Comparison of ENCODE assay signal across 8 mouse cellular contexts in genomic region chr2:84799041-84799561, GRCm38 (mm10). TPM values are rescaled to one million over a fixed set of nuclear protein-coding genes. Genes with fewer than 3 reads are reported as not detected.
DNase-seq lines count a peak whose midpoint lies in the region; ATAC-seq and TF ChIP-seq lines count a peak whose summit lies in the region.

No protein-coding gene starts in this region.

- peak overlapping the region; percentile 66 for H3K4me3 ChIP-seq in cerebellum, adult 2 months (replicated peaks; ENCODE audit: insufficient read depth, low read depth, low read length)
- peak overlapping the region; percentile 52 for H3K4me3 ChIP-seq in forebrain, postnatal 0 days (ENCODE audit: low read depth, low read length)
- H3K4me3 ChIP-seq in hindbrain, embryonic 10.5 days = peak overlapping the region; percentile 74
- peak overlapping the region; percentile 69 for H3K4me3 ChIP-seq in lung, embryonic 14.5 days (ENCODE audit: low read depth, low read length)
- peak overlapping the region; percentile 71 for H3K4me3 ChIP-seq in olfactory bulb, adult 2 months (ENCODE audit: insufficient read depth, low read depth, low read length)

- H3K27ac ChIP-seq in cerebellum, adult 2 months (ENCODE audit: insufficient read depth, low read length) = no peak overlapping the region
- no peak overlapping the region for H3K27ac ChIP-seq in forebrain, postnatal 0 days (ENCODE audit: low read depth, low read length)
- peak overlapping the region; percentile 86 for H3K27ac ChIP-seq in hindbrain, embryonic 10.5 days
- peak overlapping the region; percentile 46; the same call in 1 of the 2 replicates for H3K27ac ChIP-seq in lung, embryonic 14.5 days (ENCODE audit: low read depth)
- H3K27ac ChIP-seq in olfactory bulb, adult 2 months (ENCODE audit: insufficient read depth, low read depth, low read length) = no peak overlapping the region

- ATAC-seq in forebrain, postnatal 0 days = peak; percentile 61
- peak; percentile 76 for ATAC-seq in lung, embryonic 14.5 days (ENCODE audit: insufficient read depth)

- WGBS in cerebellum, adult 2 months = 0% methylated on average over 16 of the region's 16 CpGs
- WGBS in forebrain, postnatal 0 days = 4% methylated on average over 12 of the region's 16 CpGs
- WGBS in hindbrain, embryonic 10.5 days = under 1% methylated on average over 16 of the region's 16 CpGs
- under 1% methylated on average over 16 of the region's 16 CpGs for WGBS in lung, embryonic 14.5 days
- 1% methylated on average over 16 of the region's 16 CpGs for WGBS in olfactory bulb, adult 2 months

- H3K4me2 ChIP-seq in forebrain, postnatal 0 days (ENCODE audit: low read depth) = peak overlapping the region; percentile 92
- H3K4me2 ChIP-seq in lung, embryonic 14.5 days = peak overlapping the region; percentile 97

- H3K27me3 ChIP-seq in cerebellum, adult 2 months (ENCODE audit: control insufficient read depth, insufficient read depth, low read length) = no peaks in the 10 kb centered on the region
- H3K27me3 ChIP-seq in forebrain, postnatal 0 days (ENCODE audit: insufficient read depth, low read length) = no peaks in the 10 kb centered on the region
- no peaks in the 10 kb centered on the region for H3K27me3 ChIP-seq in hindbrain, embryonic 10.5 days (ENCODE audit: insufficient read depth, poor library complexity, severe bottlenecking)
- no peaks in the 10 kb centered on the region for H3K27me3 ChIP-seq in lung, embryonic 14.5 days (ENCODE audit: insufficient read depth, low read length)

- peak overlapping the region; percentile 43 for H3K9ac ChIP-seq in forebrain, postnatal 0 days
- peak overlapping the region; percentile 62 for H3K9ac ChIP-seq in lung, embryonic 14.5 days

- no peak for TF ChIP-seq POLR2A in cerebellum, adult 2 months (IDR thresholded peaks at IDR 0.05; ENCODE audit: borderline replicate concordance, insufficient read depth, low read length)
- no peak for TF ChIP-seq POLR2A in olfactory bulb, adult 2 months (IDR thresholded peaks at IDR 0.05; ENCODE audit: insufficient read depth, low read depth, low read length)

- peak; percentile 91 for DNase-seq in NIH3T3 (ENCODE audit: low read depth)
- DNase-seq in cerebellum, adult 2 months = peak; percentile 64 to 72
- peak; percentile 81 for DNase-seq in forebrain, postnatal 0 days
- peak; percentile 59 for DNase-seq in hindbrain, embryonic 10.5 days (ENCODE audit: low spot score)
- peak; percentile 46 to 75 for DNase-seq in layer of hippocampus, adult 8-10 months (ENCODE audit: low spot score in 2 of 2)
- DNase-seq in lung, embryonic 14.5 days = peak; percentile 93
- DNase-seq in thymus, postnatal 4 days = peak; percentile 57

- no peaks in the 10 kb centered on the region for H3K36me3 ChIP-seq in forebrain, postnatal 0 days (ENCODE audit: insufficient read depth)
- H3K36me3 ChIP-seq in hindbrain, embryonic 10.5 days = no peaks in the 10 kb centered on the region
- no peaks in the 10 kb centered on the region for H3K36me3 ChIP-seq in lung, embryonic 14.5 days (ENCODE audit: insufficient read depth)

- peak; percentile 54; the same call in 1 of the 2 replicates for TF ChIP-seq CTCF in cerebellum, adult 2 months (IDR thresholded peaks at IDR 0.05; ENCODE audit: borderline replicate concordance, insufficient read depth, low read depth, low read length)
- peak; percentile 73 for TF ChIP-seq CTCF in forebrain, postnatal 0 days (IDR thresholded peaks at IDR 0.05; ENCODE audit: low read depth)
- peak; percentile 82 for TF ChIP-seq CTCF in lung, embryonic 14.5 days (IDR thresholded peaks at IDR 0.05; ENCODE audit: low read depth)
- TF ChIP-seq CTCF in olfactory bulb, adult 2 months (IDR thresholded peaks at IDR 0.05; ENCODE audit: insufficient read depth, low read depth, low read length) = no peak

- H3K4me1 ChIP-seq in cerebellum, adult 2 months (ENCODE audit: control insufficient read depth, insufficient read depth, low read length) = no peaks in the 10 kb centered on the region
- H3K4me1 ChIP-seq in forebrain, postnatal 0 days (ENCODE audit: insufficient read depth) = no peaks in the 10 kb centered on the region
- peaks cover 16% of the 10 kb centered on the region for H3K4me1 ChIP-seq in hindbrain, embryonic 10.5 days (replicated peaks)
- H3K4me1 ChIP-seq in lung, embryonic 14.5 days (ENCODE audit: insufficient read depth) = no peaks in the 10 kb centered on the region
- peaks cover 4% of the 10 kb centered on the region; the same call in 1 of the 2 replicates for H3K4me1 ChIP-seq in olfactory bulb, adult 2 months (ENCODE audit: control insufficient read depth, insufficient read depth, low read length)

- H3K9me3 ChIP-seq in forebrain, postnatal 0 days (ENCODE audit: low read length) = no peaks in the 10 kb centered on the region
- peaks cover 18% of the 10 kb centered on the region for H3K9me3 ChIP-seq in hindbrain, embryonic 10.5 days
- H3K9me3 ChIP-seq in lung, embryonic 14.5 days (ENCODE audit: low read depth, low read length) = no peaks in the 10 kb centered on the region

RNA-seq across cellular contexts. Expression of gene Ube2l6, which starts 0.5 kb away (rescaled TPM):
- polyA plus RNA-seq in cerebellum, adult 2 months (2012; rRNA removed) = 6.4 and 7.8 TPM in 2 replicates
- total RNA-seq in forebrain, postnatal 0 days (2014; rRNA removed) = 14.8 and 15.1 TPM in 2 replicates
- polyA plus RNA-seq in forebrain, postnatal 0 days (2015; fragmentation: Nextera tagmentation; extraction: Ambion mirVana) = 14.9 and 18.1 TPM in 2 replicates
- 37.2 and 41.6 TPM in 2 replicates for polyA plus RNA-seq in hindbrain, embryonic 10.5 days (2016; fragmentation: Nextera tagmentation; extraction: Ambion mirVana)
- 1 to 10 TPM; 5.2 to 9.3 (median 5.6) TPM for total RNA-seq in layer of hippocampus, adult 8-10 months (2022)
- 39.1 and 40.0 TPM in 2 replicates for polyA plus RNA-seq in lung, embryonic 14.5 days (2014; fragmentation: Nextera tagmentation; extraction: Ambion mirVana)
- not detected in 2 replicates for polyA plus RNA-seq in olfactory bulb, adult 2 months (2012; ENCODE audit: insufficient read depth, insufficient read length, low replicate concordance, missing spikeins)

RNA-seq across cellular contexts. Expression of gene Smtnl1, which starts 23.4 kb away (rescaled TPM):
- not detected in 2 replicates for polyA plus RNA-seq in cerebellum, adult 2 months (2012; rRNA removed)
- 0.29 TPM in 1 of 2 replicates, not detected in the other for total RNA-seq in forebrain, postnatal 0 days (2014; rRNA removed)
- polyA plus RNA-seq in forebrain, postnatal 0 days (2015; fragmentation: Nextera tagmentation; extraction: Ambion mirVana) = 0.17 TPM in 1 of 2 replicates, not detected in the other
- 0.09 and 0.14 TPM in 2 replicates for polyA plus RNA-seq in hindbrain, embryonic 10.5 days (2016; fragmentation: Nextera tagmentation; extraction: Ambion mirVana)
- not detected for total RNA-seq in layer of hippocampus, adult 8-10 months (2022)
- polyA plus RNA-seq in lung, embryonic 14.5 days (2014; fragmentation: Nextera tagmentation; extraction: Ambion mirVana) = 0.11 and 0.24 TPM in 2 replicates
- polyA plus RNA-seq in olfactory bulb, adult 2 months (2012; ENCODE audit: insufficient read depth, insufficient read length, low replicate concordance, missing spikeins) = not detected in 2 replicates

RNA-seq across cellular contexts. Expression of gene Serping1, which starts 23.9 kb away (rescaled TPM):
- polyA plus RNA-seq in cerebellum, adult 2 months (2012; rRNA removed) = 19.6 and 22.6 TPM in 2 replicates
- total RNA-seq in forebrain, postnatal 0 days (2014; rRNA removed) = 9.1 and 19.2 TPM in 2 replicates
- polyA plus RNA-seq in forebrain, postnatal 0 days (2015; fragmentation: Nextera tagmentation; extraction: Ambion mirVana) = 23.1 and 24.8 TPM in 2 replicates
- 29.4 and 43.1 TPM in 2 replicates for polyA plus RNA-seq in hindbrain, embryonic 10.5 days (2016; fragmentation: Nextera tagmentation; extraction: Ambion mirVana)
- total RNA-seq in layer of hippocampus, adult 8-10 months (2022) = 10 to 100 TPM in 2 of 4 experiments, 1 to 10 TPM in 2; 6.2 to 16.4 (median 10.8) TPM
- polyA plus RNA-seq in lung, embryonic 14.5 days (2014; fragmentation: Nextera tagmentation; extraction: Ambion mirVana) = 65.4 and 70.3 TPM in 2 replicates
- polyA plus RNA-seq in olfactory bulb, adult 2 months (2012; ENCODE audit: insufficient read depth, insufficient read length, low replicate concordance, missing spikeins) = not detected in 2 replicates

RNA-seq across cellular contexts. Expression of gene Timm10, which starts 27.7 kb away (rescaled TPM):
- polyA plus RNA-seq in cerebellum, adult 2 months (2012; rRNA removed) = 83.3 and 88.4 TPM in 2 replicates
- 67.3 and 74.6 TPM in 2 replicates for total RNA-seq in forebrain, postnatal 0 days (2014; rRNA removed)
- 97.7 and 116 TPM in 2 replicates for polyA plus RNA-seq in forebrain, postnatal 0 days (2015; fragmentation: Nextera tagmentation; extraction: Ambion mirVana)
- polyA plus RNA-seq in hindbrain, embryonic 10.5 days (2016; fragmentation: Nextera tagmentation; extraction: Ambion mirVana) = 56.3 and 58.9 TPM in 2 replicates
- total RNA-seq in layer of hippocampus, adult 8-10 months (2022) = 10 to 100 TPM; 44.2 to 55.4 (median 50.7) TPM
- 55.4 and 58.7 TPM in 2 replicates for polyA plus RNA-seq in lung, embryonic 14.5 days (2014; fragmentation: Nextera tagmentation; extraction: Ambion mirVana)
- not detected in 2 replicates for polyA plus RNA-seq in olfactory bulb, adult 2 months (2012; ENCODE audit: insufficient read depth, insufficient read length, low replicate concordance, missing spikeins)

RNA-seq across cellular contexts. Expression of gene Slc43a1, which starts 39.5 kb away (rescaled TPM):
- polyA plus RNA-seq in cerebellum, adult 2 months (2012; rRNA removed) = 0.25 and 0.43 TPM in 2 replicates
- total RNA-seq in forebrain, postnatal 0 days (2014; rRNA removed) = 0.92 and 3.0 TPM in 2 replicates
- polyA plus RNA-seq in forebrain, postnatal 0 days (2015; fragmentation: Nextera tagmentation; extraction: Ambion mirVana) = 0.91 and 0.94 TPM in 2 replicates
- 23.1 and 28.6 TPM in 2 replicates for polyA plus RNA-seq in hindbrain, embryonic 10.5 days (2016; fragmentation: Nextera tagmentation; extraction: Ambion mirVana)
- total RNA-seq in layer of hippocampus, adult 8-10 months (2022) = 1 to 10 TPM in 1 of 4 experiments, under 1 TPM in 2, not detected in 1; 0.34 to 1.3 (median 0.63) TPM
- polyA plus RNA-seq in lung, embryonic 14.5 days (2014; fragmentation: Nextera tagmentation; extraction: Ambion mirVana) = 18.8 and 20.2 TPM in 2 replicates
- not detected in 2 replicates for polyA plus RNA-seq in olfactory bulb, adult 2 months (2012; ENCODE audit: insufficient read depth, insufficient read length, low replicate concordance, missing spikeins)

Comparison
In these comparisons a context has a peak if more than half of its experiments do, and no peak if none do; other contexts are left out.
1. H3K27ac ChIP-seq: peak in hindbrain, embryonic 10.5 days (single experiment) and lung, embryonic 14.5 days (single experiment); none in cerebellum, adult 2 months (single experiment), forebrain, postnatal 0 days (single experiment) and olfactory bulb, adult 2 months (single experiment).
2. RNA of gene Serping1, which starts 23.9 kb away (polyA plus RNA-seq): 65.4 to 70.3 TPM in lung, embryonic 14.5 days, 29.4 to 43.1 TPM in hindbrain, embryonic 10.5 days, 23.1 to 24.8 TPM in forebrain, postnatal 0 days and 19.6 to 22.6 TPM in cerebellum, adult 2 months; not detected in olfactory bulb, adult 2 months; every median in the first group is over 10 times any median in the second.
3. Peak in every context shown above with its lines, with median percentiles within 50 percentile points of each other: DNase-seq and H3K4me3 ChIP-seq.